Mouse (Mus musculus) large intestine, adult 2 months (tissue): Measurements from ENCODE around the gene Pitx1. TPM values are rescaled to one million over a fixed set of nuclear protein-coding genes. Genes with fewer than 3 reads are reported as not detected.

Experiments
- DNase-seq: peaks from one replicate; pipeline ENCODE4 v3.0.0-alpha.2; 2012; ENCODE audit warnings: low read depth, low spot score
- WGBS: fragments of 180-500 bp; shearing (Covaris S2); methylation state at CpG from one replicate; pipeline ENCODE4 v1.1.7; 2018; 5-methylcytosine and 5-hydroxymethylcytosine counted together
- polyA plus RNA-seq: library from polyadenylated mRNA; depleted of rRNA; stranded (reverse); fragments of >200 nt; gene quantifications from 2 replicates; pipeline ENCODE4 v1.2.3, GENCODE M21; 2012; rRNA removed

Gene Pitx1
- polyA plus RNA-seq: 10.3 and 11.3 TPM in 2 replicates

GRCm38 (mm10) chr13:55836142-55836625, at the start of gene Pitx1:
TSS of gene Pitx1 (minus strand) at chr13:55836192.
- WGBS: 4% methylated on average over 36 of the region's 36 CpGs
- DNase-seq: no peak

- no peak for DNase-seq
- WGBS: 49% methylated on average over 16 of the region's 16 CpGs
These were observed 45.6 kb upstream of the Pitx1 start for GRCm38 (mm10) chr13:55881431-55882202.

GRCm38 (mm10) chr13:55878353-55878752, 42.4 kb upstream of the Pitx1 start:
- no peak for DNase-seq
- 50% methylated on average over 4 of the region's 4 CpGs for WGBS

GRCm38 (mm10) chr13:55871410-55871809, 35.4 kb upstream of the Pitx1 start:
- no peak for DNase-seq

GRCm38 (mm10) chr13:55870001-55870400, 34.0 kb upstream of the Pitx1 start:
- DNase-seq: no peak
- WGBS: 89% methylated on average over 1 of the region's 1 CpGs

More at GRCm38 (mm10) chr13:55871410-55871809, 35.4 kb upstream of the Pitx1 start:
- WGBS: 85% methylated on average over 7 of the region's 7 CpGs

- 29% methylated on average over 13 of the region's 13 CpGs for WGBS
- no peak for DNase-seq
These were observed 31.6 kb upstream of the Pitx1 start for GRCm38 (mm10) chr13:55867540-55868103.

- no peak for DNase-seq
- 51% methylated on average over 10 of the region's 10 CpGs for WGBS
These were observed 24.5 kb upstream of the Pitx1 start for GRCm38 (mm10) chr13:55860483-55860882.

GRCm38 (mm10) chr13:55858463-55858862, 22.5 kb upstream of the Pitx1 start:
- 87% methylated on average over 5 of the region's 5 CpGs for WGBS
- no peak for DNase-seq

GRCm38 (mm10) chr13:55855793-55856192, 19.8 kb upstream of the Pitx1 start:
- no peak for DNase-seq
- WGBS: 75% methylated on average over 7 of the region's 7 CpGs

GRCm38 (mm10) chr13:55852205-55852604, 16.2 kb upstream of the Pitx1 start:
- WGBS: 76% methylated on average over 3 of the region's 3 CpGs
- no peak for DNase-seq

- WGBS: 82% methylated on average over 5 of the region's 5 CpGs
- DNase-seq: no peak
These were observed 14.7 kb upstream of the Pitx1 start for GRCm38 (mm10) chr13:55850726-55851125.

- WGBS: 10% methylated on average over 13 of the region's 13 CpGs
- no peak for DNase-seq
These were observed 12.7 kb upstream of the Pitx1 start for GRCm38 (mm10) chr13:55848604-55849190.

- no peak for DNase-seq
- WGBS: 6% methylated on average over 10 of the region's 10 CpGs
These were observed 11.8 kb upstream of the Pitx1 start for GRCm38 (mm10) chr13:55847805-55848204.

GRCm38 (mm10) chr13:55843700-55844099, 7.7 kb upstream of the Pitx1 start:
- no peak for DNase-seq
- WGBS: 100% methylated on average over 1 of the region's 1 CpGs

GRCm38 (mm10) chr13:55840223-55840622, 4.2 kb upstream of the Pitx1 start:
- 35% methylated on average over 14 of the region's 14 CpGs for WGBS
- no peak for DNase-seq

- DNase-seq: no peak
- 11% methylated on average over 32 of the region's 32 CpGs for WGBS
These were observed 1.1 kb upstream of the Pitx1 start for GRCm38 (mm10) chr13:55836786-55837780.

GRCm38 (mm10) chr13:55835548-55836097, 369 bp downstream of the Pitx1 start:
- 6% methylated on average over 33 of the region's 33 CpGs for WGBS
- no peak for DNase-seq

- DNase-seq: no peak
- 22% methylated on average over 5 of the region's 5 CpGs for WGBS
These were observed 1.3 kb downstream of the Pitx1 start for GRCm38 (mm10) chr13:55834667-55835066.

GRCm38 (mm10) chr13:55833921-55834320, 2.1 kb downstream of the Pitx1 start:
- no peak for DNase-seq
- WGBS: 15% methylated on average over 7 of the region's 7 CpGs
